Mouse (Mus musculus): ENCODE measurements around the gene Cacna1d.

DNA sequence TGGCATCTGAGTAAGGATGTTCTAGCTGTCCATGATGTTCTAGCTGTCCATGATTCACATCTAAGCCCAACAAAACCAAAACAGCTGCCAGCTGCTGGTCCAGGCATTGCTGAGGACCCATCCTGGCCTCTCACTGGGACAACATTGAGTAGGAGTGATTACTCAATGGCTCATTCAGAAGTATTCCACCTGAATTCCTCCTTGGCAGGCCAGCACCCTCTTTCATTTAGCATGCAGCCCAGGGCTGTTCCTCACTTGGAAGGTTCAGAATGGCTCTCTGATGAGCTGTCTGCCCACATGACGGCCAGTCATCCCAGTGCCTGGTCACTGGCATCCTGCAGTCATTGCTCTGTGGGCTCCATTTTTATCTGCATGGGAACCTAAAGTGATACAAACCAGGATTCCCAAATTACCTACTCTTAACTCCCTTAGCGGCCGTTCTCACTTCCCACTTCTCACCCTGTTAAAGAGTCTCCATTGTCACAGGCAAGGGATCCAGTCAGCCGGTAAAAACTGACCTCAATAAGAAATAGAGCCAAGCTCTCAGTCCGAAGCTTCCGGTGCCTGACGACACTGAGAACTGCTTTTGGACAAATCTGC is 250.2 kb downstream of the Cacna1d start:
- TF ChIP-seq CTCF (IDR thresholded peaks at IDR 0.05; ENCODE audit: low read depth) (no peak), EP300 (IDR thresholded peaks at IDR 0.05; ENCODE audit: low read depth) (no peak)

All from heart, postnatal 0 days (tissue).